Mouse (Mus musculus) kidney, adult 18-20 months (tissue): ENCODE data around the gene Pef1.

Experiments used
- DNase-seq: peaks from one replicate; pipeline ENCODE4 v3.0.0; 2021

Gene Pef1

GRCm38 (mm10) chr4:130101183-130101582, 1.2 kb upstream of the Pef1 start:
- no peak for DNase-seq

GRCm38 (mm10) chr4:130103632-130104031, 1.3 kb downstream of the Pef1 start:
- no peak for DNase-seq

GRCm38 (mm10) chr4:130104584-130104983, 2.2 kb downstream of the Pef1 start:
- peak; percentile 40 for DNase-seq

GRCm38 (mm10) chr4:130107065-130107443, 4.7 kb downstream of the Pef1 start:
- DNase-seq = no peak

GRCm38 (mm10) chr4:130107444-130108131, 5.2 kb downstream of the Pef1 start:
- peak; percentile 100 for DNase-seq

- no peak for DNase-seq
Observed at GRCm38 (mm10) chr4:130108929-130109328, 6.6 kb downstream of the Pef1 start.

- no peak for DNase-seq
Observed at GRCm38 (mm10) chr4:130109666-130110065, 7.3 kb downstream of the Pef1 start.

- no peak for DNase-seq
Observed at GRCm38 (mm10) chr4:130110091-130110490, 7.7 kb downstream of the Pef1 start.

- DNase-seq = no peak
Observed at GRCm38 (mm10) chr4:130112299-130112698, 9.9 kb downstream of the Pef1 start.

- no peak for DNase-seq
Observed at GRCm38 (mm10) chr4:130112732-130113131, 10.4 kb downstream of the Pef1 start.

GRCm38 (mm10) chr4:130120752-130121151, 18.4 kb downstream of the Pef1 start:
- no peak for DNase-seq

- DNase-seq = no peak
Observed at GRCm38 (mm10) chr4:130121560-130121959, 19.2 kb downstream of the Pef1 start.

GRCm38 (mm10) chr4:130123020-130123419, 20.7 kb downstream of the Pef1 start:
- no peak for DNase-seq

- DNase-seq = no peak
Observed at GRCm38 (mm10) chr4:130124110-130124509, 21.8 kb downstream of the Pef1 start.

- no peak for DNase-seq
Observed at GRCm38 (mm10) chr4:130125164-130125563, 22.8 kb downstream of the Pef1 start.

- no peak for DNase-seq
Observed at GRCm38 (mm10) chr4:130125935-130126334, 23.6 kb downstream of the Pef1 start.

- DNase-seq = no peak
Observed at GRCm38 (mm10) chr4:130128907-130129306, 26.5 kb downstream of the Pef1 start.

GRCm38 (mm10) chr4:130130082-130130481, 27.7 kb downstream of the Pef1 start:
- DNase-seq = peak; percentile 55

- DNase-seq = peak; percentile 74
Observed at GRCm38 (mm10) chr4:130130641-130131350, 28.4 kb downstream of the Pef1 start.

- no peak for DNase-seq
Observed at GRCm38 (mm10) chr4:130131448-130132105, 29.2 kb downstream of the Pef1 start.

GRCm38 (mm10) chr4:130133399-130133798, 31.0 kb downstream of the Pef1 start:
- DNase-seq = no peak

- peak; percentile 81 for DNase-seq
Observed at GRCm38 (mm10) chr4:130138441-130139213, 36.3 kb downstream of the Pef1 start.

- DNase-seq = no peak
Observed at GRCm38 (mm10) chr4:130139214-130139492, 36.8 kb downstream of the Pef1 start, which contains the start of gene Hcrtr1. Gene Hcrtr1 (minus strand): TSS chr4:130139359.
